Mouse (Mus musculus): ENCODE data around the gene Syn2.

DNA sequence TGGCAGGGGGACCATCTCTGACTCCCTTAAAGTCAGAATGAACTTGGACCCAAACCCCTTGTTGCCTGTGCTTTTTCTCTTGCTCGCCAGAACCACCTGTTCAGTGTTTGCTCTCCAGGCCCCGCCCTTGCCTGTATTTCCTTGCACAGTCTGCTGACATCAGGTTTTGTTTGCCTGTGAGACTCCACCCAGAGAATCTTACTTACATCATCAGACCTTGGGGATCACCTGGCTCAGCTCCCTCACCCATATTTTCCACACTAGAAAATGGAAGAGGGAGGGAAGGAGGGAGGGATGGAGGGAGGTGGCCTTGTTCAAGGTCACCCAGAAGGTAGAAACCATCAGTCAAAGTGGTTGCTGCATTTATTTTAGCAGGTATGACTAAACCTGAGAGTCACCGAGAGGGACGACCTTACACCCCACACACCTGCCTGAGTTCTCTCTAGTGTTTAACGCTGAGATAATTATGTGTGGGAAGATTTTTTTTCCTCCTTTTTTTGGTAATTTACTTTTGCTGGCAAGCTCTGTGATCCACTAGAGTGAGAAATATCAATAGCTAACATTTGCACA is 7.4 kb upstream of the Syn2 start:
- TF ChIP-seq CTCF (IDR thresholded peaks at IDR 0.05; ENCODE audit: control insufficient read depth, insufficient read depth, insufficient read length) (no peak), MAX (IDR thresholded peaks at IDR 0.05) (no peak), MYOG (IDR thresholded peaks at IDR 0.05; ENCODE audit: control insufficient read depth, extremely low read depth, insufficient read length) (no peak), USF1 (IDR thresholded peaks at IDR 0.05; ENCODE audit: low read depth) (no peak), FOSL1 (IDR thresholded peaks at IDR 0.05; ENCODE audit: insufficient read depth, low read length, poor library complexity, severe bottlenecking) (no peak), CEBPB (IDR thresholded peaks at IDR 0.05; ENCODE audit: low read depth) (no peak), MYOD1 (IDR thresholded peaks at IDR 0.05; ENCODE audit: control insufficient read depth, insufficient read length, low read depth) (no peak)

Measured in C2C12 (cell line).